Mouse (Mus musculus) heart, postnatal 0 days (tissue): ENCODE measurements around the gene Mus81.

Source experiments
- CTCF ChIP-seq: IDR thresholded peaks from 2 replicates; pipeline ENCODE4 v1.5.1; 2016; ENCODE audit warnings: antibody characterized with exemption, control low read depth, low read depth
- EP300 ChIP-seq: IDR thresholded peaks from 2 replicates; pipeline ENCODE4 v1.6.1; 2016; ENCODE audit warnings: antibody characterized with exemption, low read depth

DNA sequence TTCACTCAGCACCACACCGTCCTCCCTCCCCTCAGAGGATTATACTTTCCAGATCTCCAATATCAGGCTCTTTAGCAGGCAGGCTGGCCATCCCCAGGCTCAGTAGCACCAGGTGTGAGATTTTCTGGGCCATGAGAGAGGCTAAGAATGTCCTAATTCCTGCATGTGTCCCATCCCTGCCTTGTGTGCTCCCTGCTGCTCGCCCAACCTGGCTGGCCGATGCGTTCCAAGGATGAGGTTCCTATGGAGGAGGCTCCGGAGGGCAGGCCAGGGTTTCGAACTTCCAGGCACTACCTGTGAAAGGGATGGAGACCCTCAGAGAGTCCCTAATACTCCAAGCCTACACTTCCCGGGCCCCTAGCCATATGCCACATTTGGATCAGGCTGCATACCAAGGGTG is 2.4 kb downstream of the Mus81 start:
- TF ChIP-seq CTCF, result no peak
- TF ChIP-seq EP300, result no peak
